Mouse (Mus musculus): ENCODE data around the gene Rptor. TPM values are rescaled to one million over a fixed set of nuclear protein-coding genes. Genes with fewer than 3 reads are reported as not detected.

Rptor gene
- polyA plus RNA-seq, 1 experiment from 2014 or later: 17.7 TPM

- Histone ChIP-seq H3K9ac (no peak overlapping the region), H3K27ac (no peak overlapping the region)
Observed at GRCm38 (mm10) chr11:119873643-119874042, 270.9 kb downstream of the Rptor start.

GRCm38 (mm10) chr11:119874841-119875240, 272.1 kb downstream of the Rptor start:
- Histone ChIP-seq H3K4me2 (replicated peaks) (no peak overlapping the region), H3K4me1 (no peaks in the 10 kb centered on the region), H3K4me3 (no peak overlapping the region), H3K9me3 (no peaks in the 10 kb centered on the region), H3K9ac (no peak overlapping the region), H3K27ac (no peak overlapping the region), H3K36me3 (peaks cover 76% of the 10 kb centered on the region), H3K27me3 (no peaks in the 10 kb centered on the region)
- 73% methylated on average over 1 of the region's 1 CpGs for WGBS
- ATAC-seq (ENCODE audit: insufficient number of reproducible peaks, insufficient read depth, low FRiP score, low TSS enrichment): no peak

More at GRCm38 (mm10) chr11:119873643-119874042, 270.9 kb downstream of the Rptor start:
- Histone ChIP-seq H3K4me1 (no peaks in the 10 kb centered on the region), H3K27me3 (no peaks in the 10 kb centered on the region), H3K4me3 (no peak overlapping the region), H3K36me3 (peaks cover 78% of the 10 kb centered on the region), H3K9me3 (no peaks in the 10 kb centered on the region), H3K4me2 (replicated peaks) (no peak overlapping the region)
- ATAC-seq (ENCODE audit: insufficient number of reproducible peaks, insufficient read depth, low FRiP score, low TSS enrichment): no peak
- WGBS: 94% methylated on average over 4 of the region's 4 CpGs

GRCm38 (mm10) chr11:119875685-119876084, 273.0 kb downstream of the Rptor start:
- WGBS: 84% methylated on average over 9 of the region's 9 CpGs
- Histone ChIP-seq H3K9me3 (no peaks in the 10 kb centered on the region), H3K4me1 (no peaks in the 10 kb centered on the region), H3K4me3 (no peak overlapping the region), H3K27ac (no peak overlapping the region), H3K4me2 (replicated peaks) (no peak overlapping the region), H3K36me3 (peaks cover 73% of the 10 kb centered on the region), H3K9ac (no peak overlapping the region), H3K27me3 (no peaks in the 10 kb centered on the region)
- ATAC-seq (ENCODE audit: insufficient number of reproducible peaks, insufficient read depth, low FRiP score, low TSS enrichment): no peak

GRCm38 (mm10) chr11:119877124-119877523, 274.4 kb downstream of the Rptor start:
- H3K27me3 ChIP-seq: no peaks in the 10 kb centered on the region
- H3K4me3 ChIP-seq: no peak overlapping the region
- H3K4me2 ChIP-seq (replicated peaks): no peak overlapping the region
- H3K27ac ChIP-seq: no peak overlapping the region
- no peaks in the 10 kb centered on the region for H3K9me3 ChIP-seq
- 92% methylated on average over 7 of the region's 7 CpGs for WGBS
- H3K4me1 ChIP-seq: no peaks in the 10 kb centered on the region
- ATAC-seq (ENCODE audit: insufficient number of reproducible peaks, insufficient read depth, low FRiP score, low TSS enrichment): 0 out of 2 replicates have a peak, but pooled peaks have one; percentile 30
- peaks cover 65% of the 10 kb centered on the region for H3K36me3 ChIP-seq
- no peak overlapping the region for H3K9ac ChIP-seq

GRCm38 (mm10) chr11:119879573-119879972, 276.9 kb downstream of the Rptor start:
- Histone ChIP-seq H3K27ac (no peak overlapping the region), H3K36me3 (peaks cover 48% of the 10 kb centered on the region), H3K4me3 (no peak overlapping the region), H3K27me3 (no peaks in the 10 kb centered on the region), H3K9ac (no peak overlapping the region), H3K4me2 (replicated peaks) (no peak overlapping the region), H3K4me1 (no peaks in the 10 kb centered on the region), H3K9me3 (no peaks in the 10 kb centered on the region)
- WGBS: 89% methylated on average over 5 of the region's 5 CpGs
- no peak for ATAC-seq (ENCODE audit: insufficient number of reproducible peaks, insufficient read depth, low FRiP score, low TSS enrichment)

- no peak for ATAC-seq (ENCODE audit: insufficient number of reproducible peaks, insufficient read depth, low FRiP score, low TSS enrichment)
- H3K4me1 ChIP-seq: no peaks in the 10 kb centered on the region
- H3K27me3 ChIP-seq: no peaks in the 10 kb centered on the region
- no peak overlapping the region for H3K4me2 ChIP-seq (replicated peaks)
- H3K36me3 ChIP-seq: peaks cover 55% of the 10 kb centered on the region
- WGBS: 67% methylated on average over 2 of the region's 2 CpGs
- no peaks in the 10 kb centered on the region for H3K9me3 ChIP-seq
- H3K9ac ChIP-seq: no peak overlapping the region
- no peak overlapping the region for H3K4me3 ChIP-seq
- H3K27ac ChIP-seq: no peak overlapping the region
Observed at GRCm38 (mm10) chr11:119883646-119884045, 280.9 kb downstream of the Rptor start.

- Histone ChIP-seq H3K9ac (no peak overlapping the region), H3K27me3 (no peaks in the 10 kb centered on the region), H3K27ac (no peak overlapping the region), H3K36me3 (peaks cover 78% of the 10 kb centered on the region), H3K9me3 (no peaks in the 10 kb centered on the region), H3K4me3 (no peak overlapping the region), H3K4me2 (replicated peaks) (no peak overlapping the region), H3K4me1 (no peaks in the 10 kb centered on the region)
- ATAC-seq (ENCODE audit: insufficient number of reproducible peaks, insufficient read depth, low FRiP score, low TSS enrichment): no peak
- 92% methylated on average over 3 of the region's 3 CpGs for WGBS
Observed at GRCm38 (mm10) chr11:119889966-119890365, 287.3 kb downstream of the Rptor start.

- H3K4me3 ChIP-seq: no peak overlapping the region
- no peak overlapping the region for H3K4me2 ChIP-seq (replicated peaks)
- H3K36me3 ChIP-seq: peaks cover 74% of the 10 kb centered on the region
- no peak overlapping the region for H3K9ac ChIP-seq
- no peak overlapping the region for H3K27ac ChIP-seq
- H3K4me1 ChIP-seq: no peaks in the 10 kb centered on the region
- H3K27me3 ChIP-seq: no peaks in the 10 kb centered on the region
- no peak for ATAC-seq (ENCODE audit: insufficient number of reproducible peaks, insufficient read depth, low FRiP score, low TSS enrichment)
- 88% methylated on average over 7 of the region's 7 CpGs for WGBS
- no peaks in the 10 kb centered on the region for H3K9me3 ChIP-seq
Observed at GRCm38 (mm10) chr11:119891601-119892215, 289.0 kb downstream of the Rptor start.

GRCm38 (mm10) chr11:119893667-119894236, 291.0 kb downstream of the Rptor start:
- no peak overlapping the region for H3K4me3 ChIP-seq
- ATAC-seq (ENCODE audit: insufficient number of reproducible peaks, insufficient read depth, low FRiP score, low TSS enrichment): no peak

GRCm38 (mm10) chr11:119894634-119895033, 291.9 kb downstream of the Rptor start:
- Histone ChIP-seq H3K27ac (no peak overlapping the region), H3K9me3 (no peaks in the 10 kb centered on the region), H3K36me3 (peaks cover 79% of the 10 kb centered on the region), H3K4me2 (replicated peaks) (no peak overlapping the region), H3K27me3 (no peaks in the 10 kb centered on the region), H3K4me1 (no peaks in the 10 kb centered on the region), H3K9ac (no peak overlapping the region), H3K4me3 (no peak overlapping the region)
- 56% methylated on average over 6 of the region's 6 CpGs for WGBS
- ATAC-seq (ENCODE audit: insufficient number of reproducible peaks, insufficient read depth, low FRiP score, low TSS enrichment): no peak

More at GRCm38 (mm10) chr11:119893667-119894236, 291.0 kb downstream of the Rptor start:
- Histone ChIP-seq H3K9ac (no peak overlapping the region), H3K4me2 (replicated peaks) (no peak overlapping the region), H3K36me3 (peaks cover 79% of the 10 kb centered on the region), H3K4me1 (no peaks in the 10 kb centered on the region), H3K9me3 (no peaks in the 10 kb centered on the region), H3K27me3 (no peaks in the 10 kb centered on the region), H3K27ac (no peak overlapping the region)
- WGBS: 76% methylated on average over 10 of the region's 10 CpGs

- H3K27me3 ChIP-seq: no peaks in the 10 kb centered on the region
- 82% methylated on average over 9 of the region's 9 CpGs for WGBS
- no peak for ATAC-seq (ENCODE audit: insufficient number of reproducible peaks, insufficient read depth, low FRiP score, low TSS enrichment)
- H3K36me3 ChIP-seq: peaks cover 60% of the 10 kb centered on the region
- H3K27ac ChIP-seq: no peak overlapping the region
- H3K9ac ChIP-seq: no peak overlapping the region; the same call in 1 of the 2 replicates
- no peak overlapping the region for H3K4me3 ChIP-seq
- H3K9me3 ChIP-seq: no peaks in the 10 kb centered on the region
- no peak overlapping the region for H3K4me2 ChIP-seq (replicated peaks)
- H3K4me1 ChIP-seq: no peaks in the 10 kb centered on the region
Observed at GRCm38 (mm10) chr11:119897041-119897440, 294.3 kb downstream of the Rptor start.

- H3K4me3 ChIP-seq: no peak overlapping the region
- H3K27ac ChIP-seq: no peak overlapping the region
- H3K9me3 ChIP-seq: no peaks in the 10 kb centered on the region
- no peaks in the 10 kb centered on the region for H3K27me3 ChIP-seq
- 88% methylated on average over 11 of the region's 11 CpGs for WGBS
- no peaks in the 10 kb centered on the region for H3K4me1 ChIP-seq
- H3K4me2 ChIP-seq (replicated peaks): no peak overlapping the region
- ATAC-seq (ENCODE audit: insufficient number of reproducible peaks, insufficient read depth, low FRiP score, low TSS enrichment): no peak
- H3K9ac ChIP-seq: no peak overlapping the region
- peaks cover 55% of the 10 kb centered on the region for H3K36me3 ChIP-seq
Observed at GRCm38 (mm10) chr11:119898976-119899375, 296.3 kb downstream of the Rptor start.

Measured in embryonic facial prominence, embryonic 12.5 days (tissue).